Mouse (Mus musculus) cerebellum, adult 2 months (tissue): ENCODE results near the gene Slc22a12.

Experiments
- CTCF ChIP-seq: fragments of 200-500 bp; IDR thresholded peaks from 2 replicates; pipeline ENCODE4 v1.5.1; 2011; ENCODE audit warnings: low read depth, mild to moderate bottlenecking, control low read depth, low read length, moderate library complexity, borderline replicate concordance; ENCODE audit not compliant: insufficient read depth
- POLR2A ChIP-seq: fragments of 200-500 bp; IDR thresholded peaks from 2 replicates; pipeline ENCODE4 v1.6.1; 2011; ENCODE audit warnings: low read length, control low read depth, borderline replicate concordance; ENCODE audit not compliant: insufficient read depth

DNA sequence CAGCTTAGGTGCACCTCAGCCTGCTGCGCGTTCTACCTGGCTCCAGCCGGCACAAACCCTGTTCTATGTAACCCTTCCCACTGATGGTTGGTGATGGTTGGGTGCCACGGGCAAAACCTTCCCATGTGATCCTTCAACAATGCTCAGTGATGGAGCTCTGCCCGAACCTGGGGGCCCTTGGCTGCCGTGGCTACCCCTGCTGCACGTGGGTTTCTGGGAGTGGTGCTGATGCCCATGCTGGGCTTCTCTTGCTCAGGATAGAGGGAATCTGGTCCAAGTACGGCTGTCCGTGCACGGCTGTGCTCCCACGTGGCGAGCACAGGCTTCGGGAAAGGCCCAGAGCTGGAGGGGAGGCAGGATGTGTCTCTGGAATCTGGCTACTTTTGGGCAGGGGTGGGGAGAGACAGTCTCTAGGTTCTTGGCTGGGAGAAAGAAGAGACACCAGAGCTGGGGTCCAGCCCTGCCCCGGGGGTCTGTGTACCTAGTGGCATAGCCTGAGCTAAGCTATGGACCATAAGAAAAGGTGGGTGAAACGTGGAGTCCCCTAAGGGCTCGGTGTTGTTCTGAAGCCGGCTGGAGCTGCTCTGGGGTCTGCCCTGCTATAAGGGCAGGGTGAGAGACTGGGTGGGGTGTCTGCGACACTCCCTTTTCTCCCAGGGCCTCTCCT is 48.2 kb downstream of the Slc22a12 start:
- TF ChIP-seq CTCF = no peak
- TF ChIP-seq POLR2A = no peak
